Mouse (Mus musculus) stomach, embryonic 16.5 days (tissue): ENCODE data around the gene Fam219b. TPM values are rescaled to one million over a fixed set of nuclear protein-coding genes. Genes with fewer than 3 reads are reported as not detected.

ENCODE experiments used
- ATAC-seq: fragments of 200-750 bp; cut with Nextera tagmentation; 2 replicates; pipeline ENCODE4 v1.8.0; 2017; ENCODE audit warnings: moderate number of reproducible peaks, moderate TSS enrichment; ENCODE audit not compliant: insufficient read depth, low FRiP score
- H3K27ac ChIP-seq: fragments of 300-500 bp; sonication (generic); 2 replicates; pipeline ENCODE4 v1.5.1; 2014; ENCODE audit warnings: low read length
- H3K27me3 ChIP-seq: fragments of 300-500 bp; sonication (generic); 2 replicates; pipeline ENCODE4 v1.6.1; 2014; ENCODE audit warnings: low read length, control low read depth, mixed read lengths; ENCODE audit not compliant: control insufficient read depth, insufficient read depth
- H3K36me3 ChIP-seq: fragments of 300-500 bp; sonication (generic); 2 replicates; pipeline ENCODE4 v1.6.1; 2014; ENCODE audit warnings: low read length; ENCODE audit not compliant: control insufficient read depth, insufficient read depth
- H3K4me1 ChIP-seq: fragments of 300-500 bp; sonication (generic); 2 replicates; pipeline ENCODE4 v1.6.1; 2014; ENCODE audit warnings: low read length, control low read depth, mixed read lengths; ENCODE audit not compliant: control insufficient read depth, insufficient read depth
- H3K4me2 ChIP-seq: fragments of 300-500 bp; sonication (generic); 2 replicates; pipeline ENCODE4 v1.6.1; 2014; ENCODE audit warnings: low read depth, low read length, mixed read lengths
- H3K4me3 ChIP-seq: fragments of 300-500 bp; sonication (generic); replicated peaks from 2 replicates; pipeline ENCODE4 v1.5.1; 2014; ENCODE audit warnings: mild to moderate bottlenecking, low read length
- H3K9ac ChIP-seq: fragments of 300-500 bp; sonication (generic); 2 replicates; pipeline ENCODE4 v1.6.1; 2014; ENCODE audit warnings: low read length
- H3K9me3 ChIP-seq: fragments of 300-500 bp; sonication (generic); replicated peaks from 2 replicates; pipeline ENCODE4 v1.6.1; 2016; ENCODE audit warnings: low read length, control low read depth; ENCODE audit not compliant: control insufficient read depth
- WGBS: fragments of 180-500 bp; shearing (Covaris S2); extraction: QIAGEN DNeasy Blood & Tissue Kit; methylation state at CpG from one replicate; pipeline ENCODE4 v1.1.7; 2014; 5-methylcytosine and 5-hydroxymethylcytosine counted together
- polyA plus RNA-seq: library from polyadenylated mRNA; unstranded; fragments of >200 nt; fragmentation: Nextera tagmentation; extraction: Ambion mirVana; gene quantifications from 2 replicates; pipeline ENCODE4 v1.2.1, GENCODE M21; 2015

The Fam219b gene
- polyA plus RNA-seq, 1 experiment from 2014 or later = 17.9 TPM

DNA sequence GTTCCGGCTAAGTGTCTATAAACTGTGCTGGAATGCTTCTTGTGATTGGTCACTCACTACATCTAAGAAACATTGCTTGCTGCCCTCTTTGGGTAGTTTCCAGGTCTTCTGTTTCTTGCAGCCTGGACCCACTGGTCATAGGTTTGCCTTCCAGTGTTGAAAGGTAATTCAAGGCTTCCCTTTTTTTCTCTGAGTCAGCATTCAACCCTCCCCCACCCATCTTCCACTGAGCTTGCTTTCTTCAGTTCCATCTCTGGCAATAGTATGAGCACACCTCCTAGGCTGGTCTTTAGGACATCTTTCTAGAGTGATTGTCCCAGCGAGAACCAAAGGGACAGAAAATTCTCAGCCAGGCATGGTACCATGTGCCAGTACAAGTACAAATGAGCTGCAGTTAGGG lies 2.2 kb downstream of the Fam219b start:
- H3K4me2 ChIP-seq = no peak overlapping the region
- no peak overlapping the region for H3K4me3 ChIP-seq
- WGBS = 75% methylated on average over 2 of the region's 2 CpGs
- no peaks in the 10 kb centered on the region for H3K27me3 ChIP-seq
- no peaks in the 10 kb centered on the region for H3K9me3 ChIP-seq
- H3K27ac ChIP-seq = no peak overlapping the region
- no peak overlapping the region for H3K9ac ChIP-seq
- no peak for ATAC-seq
- 0 out of 2 replicates have a peak, but pooled peaks cover 3% of the 10 kb centered on the region for H3K36me3 ChIP-seq
- peaks cover 13% of the 10 kb centered on the region for H3K4me1 ChIP-seq

DNA sequence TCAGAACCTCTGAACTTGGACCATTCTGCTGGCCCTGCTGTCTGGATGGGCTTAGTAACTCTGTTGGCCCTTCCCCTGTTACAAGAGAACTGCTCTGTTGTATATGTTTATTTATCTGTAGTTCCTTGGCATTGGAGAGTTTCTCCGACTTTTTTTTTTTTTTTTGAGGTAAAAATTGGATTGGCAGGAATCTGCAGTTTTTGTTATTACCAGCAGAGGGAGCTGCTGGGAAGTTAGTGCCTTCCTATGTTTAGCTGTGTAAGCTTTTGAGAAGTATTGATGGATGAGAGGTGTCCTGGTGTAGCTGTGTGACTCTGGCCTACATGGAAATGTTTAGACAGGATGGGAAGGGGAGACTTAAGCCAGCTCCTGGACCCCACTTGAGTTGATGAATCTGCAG lies 4.0 kb downstream of the Fam219b start:
- ATAC-seq = no peak
- H3K27me3 ChIP-seq = no peaks in the 10 kb centered on the region
- H3K4me3 ChIP-seq = no peak overlapping the region
- H3K4me2 ChIP-seq = no peak overlapping the region
- no peak overlapping the region for H3K9ac ChIP-seq
- no peak overlapping the region for H3K27ac ChIP-seq
- peaks cover 13% of the 10 kb centered on the region for H3K4me1 ChIP-seq
- 0% methylated on average over 1 of the region's 1 CpGs for WGBS
- H3K36me3 ChIP-seq = 0 out of 2 replicates have a peak, but pooled peaks cover 3% of the 10 kb centered on the region
- H3K9me3 ChIP-seq = no peaks in the 10 kb centered on the region

DNA sequence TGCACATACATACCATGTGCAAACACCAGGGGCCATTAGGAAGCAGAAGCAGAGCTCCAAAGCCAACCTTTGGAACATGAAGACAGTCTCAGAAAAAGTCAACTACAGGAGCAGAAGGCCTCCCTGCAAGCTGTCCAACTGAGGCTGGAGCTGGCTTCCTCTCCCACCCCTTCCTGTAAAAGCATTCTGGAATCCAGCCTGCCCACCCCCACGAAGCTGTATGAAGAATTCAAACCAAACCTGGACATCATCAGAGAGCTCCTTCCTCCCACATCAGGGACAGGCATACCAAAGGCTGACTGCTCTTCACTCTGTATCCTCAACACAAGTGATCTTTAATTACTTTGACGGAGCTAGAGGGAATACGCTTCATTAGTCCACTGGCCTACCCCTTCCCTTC lies 6.6 kb downstream of the Fam219b start:
- Histone ChIP-seq H3K4me1 (peaks cover 8% of the 10 kb centered on the region; the same call in 1 of the 2 replicates), H3K36me3 (peaks cover 7% of the 10 kb centered on the region; the same call in 1 of the 2 replicates), H3K9ac (no peak overlapping the region), H3K9me3 (no peaks in the 10 kb centered on the region), H3K4me3 (no peak overlapping the region), H3K27ac (no peak overlapping the region), H3K27me3 (no peaks in the 10 kb centered on the region), H3K4me2 (no peak overlapping the region)
- WGBS = 71% methylated on average over 3 of the region's 3 CpGs
- no peak for ATAC-seq

DNA sequence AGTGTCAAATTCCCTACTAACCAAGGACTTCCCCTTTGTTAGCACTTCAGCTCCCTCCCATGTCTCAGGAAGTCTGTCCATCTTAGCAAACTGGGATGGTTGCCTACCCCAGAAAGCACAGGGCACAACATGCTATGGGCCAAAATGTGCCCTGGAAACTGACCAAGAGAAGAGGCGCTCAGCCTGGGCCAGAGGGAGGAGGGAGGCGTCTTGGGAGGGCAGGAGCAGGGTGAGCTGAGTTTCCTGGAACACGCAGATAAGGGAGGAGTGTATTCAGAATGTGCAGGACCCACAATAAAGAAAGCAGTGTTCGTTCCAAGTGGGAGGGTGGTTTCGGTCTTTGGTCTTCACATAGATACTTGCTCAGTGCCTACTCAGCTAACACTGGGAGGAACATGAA lies 10.0 kb downstream of the Fam219b start:
- Histone ChIP-seq H3K36me3 (peaks cover 12% of the 10 kb centered on the region; the same call in 1 of the 2 replicates), H3K4me3 (no peak overlapping the region), H3K9me3 (no peaks in the 10 kb centered on the region), H3K4me1 (peaks cover 11% of the 10 kb centered on the region), H3K9ac (no peak overlapping the region), H3K4me2 (no peak overlapping the region), H3K27me3 (no peaks in the 10 kb centered on the region), H3K27ac (peak overlapping the region; percentile 36; the same call in 1 of the 2 replicates)
- no peak for ATAC-seq
- 61% methylated on average over 5 of the region's 5 CpGs for WGBS

DNA sequence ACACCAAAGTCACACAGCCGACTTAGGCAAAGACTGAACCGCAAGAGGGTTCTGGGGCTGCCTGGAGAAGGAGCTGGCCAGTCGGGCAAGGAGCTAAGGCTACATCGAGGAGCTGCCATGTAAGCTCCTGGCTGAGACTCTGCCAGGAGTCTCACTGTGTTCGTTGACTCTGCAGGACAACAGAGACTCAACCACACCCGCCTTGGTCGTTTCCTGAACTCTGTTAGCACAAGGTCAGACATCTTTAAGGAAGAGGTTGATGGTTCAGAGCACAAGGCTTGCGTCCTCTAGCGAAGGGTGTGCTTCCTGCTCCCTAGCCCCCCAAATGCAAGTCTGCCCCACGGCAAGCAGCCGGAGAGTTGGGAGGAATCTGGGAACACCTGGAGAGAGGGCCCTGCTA lies 10.5 kb downstream of the Fam219b start:
- no peaks in the 10 kb centered on the region for H3K9me3 ChIP-seq
- peak overlapping the region; percentile 36; the same call in 1 of the 2 replicates for H3K27ac ChIP-seq
- 84% methylated on average over 11 of the region's 11 CpGs for WGBS
- no peaks in the 10 kb centered on the region for H3K27me3 ChIP-seq
- H3K9ac ChIP-seq = no peak overlapping the region
- no peak overlapping the region for H3K4me3 ChIP-seq
- ATAC-seq = no peak
- H3K4me1 ChIP-seq = peaks cover 11% of the 10 kb centered on the region
- peaks cover 12% of the 10 kb centered on the region; the same call in 1 of the 2 replicates for H3K36me3 ChIP-seq
- no peak overlapping the region for H3K4me2 ChIP-seq

DNA sequence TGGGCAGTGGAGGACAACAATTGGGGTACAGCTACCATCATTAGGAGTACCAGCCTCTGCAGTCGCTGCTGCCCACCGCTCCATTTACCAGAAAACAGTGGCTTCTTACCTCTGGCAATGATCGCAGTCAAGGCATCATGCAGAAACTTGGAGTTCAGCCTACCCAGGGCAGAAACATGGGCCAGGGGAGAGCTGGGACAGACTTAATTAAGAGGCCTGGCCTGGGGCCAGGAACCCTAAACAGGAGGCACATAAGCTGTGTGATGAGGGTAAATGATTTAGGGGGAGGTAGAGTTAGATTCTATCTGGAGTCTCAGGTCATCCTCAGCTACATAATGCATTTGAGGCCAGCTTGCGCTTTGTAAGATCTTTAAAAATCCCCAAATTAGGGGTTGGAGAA lies 11.9 kb downstream of the Fam219b start:
- Histone ChIP-seq H3K9me3 (no peaks in the 10 kb centered on the region), H3K4me3 (no peak overlapping the region), H3K27me3 (no peaks in the 10 kb centered on the region), H3K36me3 (peaks cover 9% of the 10 kb centered on the region; the same call in 1 of the 2 replicates), H3K4me2 (no peak overlapping the region), H3K27ac (no peak overlapping the region), H3K9ac (no peak overlapping the region), H3K4me1 (peaks cover 11% of the 10 kb centered on the region)
- ATAC-seq = no peak
- 93% methylated on average over 4 of the region's 4 CpGs for WGBS

DNA sequence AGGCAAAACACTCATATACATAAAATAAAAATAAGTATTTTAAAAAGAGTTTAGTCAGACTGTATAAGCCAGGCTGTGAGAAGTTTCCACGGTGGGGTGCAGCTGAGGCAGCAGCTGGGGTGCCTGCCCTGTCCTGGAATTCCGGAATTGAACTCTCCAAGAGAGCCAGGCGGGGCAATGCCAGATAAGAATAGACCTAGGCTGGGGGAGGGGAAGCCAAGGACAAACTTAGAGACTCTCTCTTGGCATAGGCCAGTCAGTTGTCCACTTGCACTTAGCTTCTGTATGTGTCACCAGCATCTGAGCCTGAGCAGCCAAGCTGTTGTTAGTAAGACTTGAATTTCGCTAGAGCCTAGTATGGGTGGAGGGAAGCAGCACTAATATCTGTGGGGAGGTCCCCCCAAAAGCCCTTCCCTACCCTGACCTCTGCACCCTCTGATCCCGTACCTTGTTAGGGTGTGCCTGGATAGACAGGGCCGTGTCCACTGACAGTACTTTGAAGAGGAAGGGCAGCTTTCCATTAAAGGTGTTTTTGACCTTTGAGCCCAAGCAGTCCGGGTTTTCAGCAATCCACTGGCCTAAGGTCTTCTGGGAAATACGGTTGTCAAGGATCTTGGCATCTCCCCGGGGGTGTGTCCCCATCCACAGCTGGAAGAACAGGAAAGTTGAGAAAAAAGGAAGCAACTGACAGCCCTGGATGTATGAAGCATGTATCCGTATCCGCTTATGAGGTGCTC lies 13.0 kb downstream of the Fam219b start:
- Histone ChIP-seq H3K9ac (no peak overlapping the region), H3K4me1 (peaks cover 11% of the 10 kb centered on the region), H3K27ac (peak overlapping the region; percentile 22), H3K4me2 (no peak overlapping the region), H3K36me3 (peaks cover 9% of the 10 kb centered on the region; the same call in 1 of the 2 replicates), H3K27me3 (no peaks in the 10 kb centered on the region), H3K4me3 (no peak overlapping the region), H3K9me3 (no peaks in the 10 kb centered on the region)
- peak; percentile 56; the same call in 1 of the 2 replicates for ATAC-seq
- 72% methylated on average over 11 of the region's 11 CpGs for WGBS

DNA sequence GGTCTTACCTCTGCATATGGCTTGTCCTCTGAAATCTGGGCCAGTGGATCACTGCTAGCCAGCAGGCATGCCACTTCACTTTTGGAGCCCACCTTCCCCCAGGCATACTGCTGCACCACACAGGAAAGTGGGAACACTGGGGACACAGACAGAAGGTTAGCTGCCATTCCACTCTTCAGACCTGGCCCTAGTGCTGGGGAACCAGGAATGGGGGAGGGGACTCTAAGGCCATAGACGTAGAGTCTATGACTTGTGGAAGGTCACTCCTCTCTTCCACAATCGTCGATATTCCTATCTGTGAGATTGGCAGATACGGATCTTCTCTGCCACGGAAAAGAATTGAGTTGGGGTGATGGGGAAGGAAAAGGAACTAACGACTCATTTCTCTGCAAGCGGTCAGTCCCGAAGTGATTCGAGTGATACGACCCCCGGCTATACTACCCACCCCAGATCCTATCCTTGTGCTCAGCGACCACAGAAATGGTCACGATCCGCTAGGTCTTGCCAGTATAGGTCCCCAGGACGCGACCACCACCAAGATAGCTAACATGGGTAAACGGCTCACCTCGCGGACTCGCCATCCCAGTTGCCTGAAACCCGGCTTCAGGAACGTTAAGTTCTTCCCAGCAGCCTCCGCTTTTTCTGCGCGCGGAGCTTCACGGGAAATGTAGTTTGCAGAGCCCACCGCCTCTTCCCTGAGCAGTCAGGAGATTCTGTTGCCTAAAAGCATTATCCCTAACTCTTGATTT lies 15.0 kb downstream of the Fam219b start, which contains the start of gene Mpi:
TSS of gene Mpi (minus strand) at position 625 of the 749 bp plus-strand sequence.
- WGBS = under 1% methylated on average over 28 of the region's 28 CpGs

DNA sequence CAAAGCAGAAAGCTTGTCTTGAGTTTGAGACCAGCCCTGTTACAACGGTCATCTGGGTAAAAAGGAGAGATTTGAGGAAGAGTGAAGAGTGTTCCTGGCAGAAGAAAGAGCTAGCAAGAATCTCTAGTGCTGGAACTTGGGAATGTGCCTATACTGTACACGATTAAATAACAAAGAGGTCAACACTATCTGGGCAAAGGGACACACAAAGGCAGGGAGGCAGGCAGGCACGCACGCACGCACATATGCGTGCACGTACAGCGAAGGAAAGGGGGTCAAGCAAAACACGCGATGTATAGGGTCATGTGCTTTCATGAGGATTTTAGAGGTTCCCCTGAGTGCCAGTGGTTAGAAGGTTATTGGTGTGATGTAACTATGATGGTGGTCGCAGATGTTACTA lies 15.8 kb downstream of the Fam219b start:
- peaks cover 9% of the 10 kb centered on the region; the same call in 1 of the 2 replicates for H3K36me3 ChIP-seq
- H3K27me3 ChIP-seq = no peaks in the 10 kb centered on the region
- H3K27ac ChIP-seq = no peak overlapping the region
- peaks cover 6% of the 10 kb centered on the region for H3K4me1 ChIP-seq
- ATAC-seq = no peak
- no peak overlapping the region for H3K4me2 ChIP-seq
- WGBS = 74% methylated on average over 11 of the region's 11 CpGs
- H3K9me3 ChIP-seq = no peaks in the 10 kb centered on the region
- no peak overlapping the region for H3K4me3 ChIP-seq
- no peak overlapping the region for H3K9ac ChIP-seq

More for the DNA sequence above, 15.0 kb downstream of the Fam219b start, which contains the start of gene Mpi:
- Histone ChIP-seq H3K9ac (peak within 1 kb of the TSS; percentile 81), H3K4me3 (peak within 1 kb of the TSS; percentile 68), H3K36me3 (peaks cover 9% of the 10 kb centered on the region; the same call in 1 of the 2 replicates), H3K27ac (no peak within 1 kb of the TSS), H3K9me3 (no peaks in the 10 kb centered on the region), H3K27me3 (no peaks in the 10 kb centered on the region), H3K4me2 (peak within 1 kb of the TSS; percentile 78), H3K4me1 (peaks cover 11% of the 10 kb centered on the region)
- ATAC-seq = peak; percentile 45; the same call in 1 of the 2 replicates
